Mouse (Mus musculus) layer of hippocampus, adult 9-11 months (tissue): ENCODE results near the gene Zc3hc1.

ENCODE experiments used
- DNase-seq: peaks from one replicate; pipeline ENCODE4 v3.0.0; 2022

Zc3hc1 gene

DNA sequence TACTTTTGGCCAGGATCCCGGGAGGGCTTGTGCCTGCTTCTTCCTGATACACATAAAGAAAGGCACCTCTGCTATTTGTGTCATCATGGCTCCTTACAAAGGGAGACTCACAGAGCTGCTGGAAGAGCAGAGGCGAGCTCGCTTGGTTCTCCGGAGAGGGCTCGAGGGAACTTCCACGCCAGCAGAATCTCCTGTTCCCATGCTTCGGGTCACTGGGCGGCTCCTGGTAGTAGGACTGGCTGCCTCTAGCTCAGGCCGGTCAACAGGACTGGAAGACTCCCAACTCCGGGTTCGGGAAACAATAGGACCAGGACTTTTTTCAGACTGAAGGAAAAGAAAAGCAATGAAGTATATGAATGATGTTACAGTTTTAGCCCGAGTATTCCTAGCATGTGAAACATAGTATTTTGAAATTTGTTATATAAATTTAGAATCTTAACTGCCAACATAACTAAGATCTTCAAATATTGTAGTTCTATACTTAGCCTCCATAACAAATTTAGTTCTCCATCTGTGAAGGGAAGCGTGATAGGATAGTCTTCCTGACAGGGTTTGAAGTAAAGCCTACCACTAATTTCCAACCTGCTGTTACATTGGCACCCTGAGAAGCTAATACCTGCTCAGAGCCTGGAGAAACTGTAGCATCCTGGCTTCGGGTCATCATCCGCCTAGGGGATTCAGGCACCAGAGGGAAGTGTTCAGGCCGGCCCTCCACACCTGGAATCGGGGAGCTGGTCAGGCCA, 18.0 kb downstream of the Zc3hc1 start:
- DNase-seq: no peak

DNA sequence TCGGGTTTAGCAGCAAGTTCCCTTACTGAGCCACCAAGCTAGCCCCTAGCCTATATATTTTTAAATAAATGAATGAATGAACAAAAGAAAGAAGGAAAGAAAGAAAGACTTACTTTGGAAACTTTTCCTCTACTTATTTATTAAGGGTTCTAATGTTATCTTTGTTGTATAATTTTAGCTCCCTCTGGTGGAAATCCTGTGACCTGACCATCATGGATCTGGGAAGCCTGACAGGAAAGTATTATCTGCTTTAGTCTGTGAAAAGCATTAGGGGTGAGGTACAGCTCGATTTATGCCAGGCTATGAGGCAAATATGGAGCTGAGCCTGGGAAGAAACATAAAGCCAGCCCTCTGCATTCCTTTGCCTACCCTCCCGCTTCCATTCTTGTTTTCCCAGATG, 21.5 kb downstream of the Zc3hc1 start:
- DNase-seq: no peak

DNA sequence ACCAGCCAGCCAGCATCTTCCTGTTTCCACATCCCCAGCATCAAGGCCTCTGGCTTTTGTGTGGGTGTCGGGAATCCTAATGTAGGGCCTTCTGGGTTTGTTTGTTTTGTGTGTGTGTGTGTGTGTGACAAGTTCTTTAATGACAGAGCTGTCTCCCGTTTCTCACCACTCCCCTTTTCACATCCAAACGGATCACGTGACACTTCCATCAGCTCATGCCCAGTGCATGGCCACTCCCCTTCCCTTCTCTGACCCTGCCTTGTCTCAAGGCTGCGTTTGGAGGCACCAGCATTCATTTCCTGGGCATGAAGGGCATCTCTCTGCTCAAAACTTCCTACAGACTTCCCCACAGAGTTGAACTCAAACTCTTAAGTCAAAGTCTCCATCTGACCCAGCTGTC, 27.0 kb downstream of the Zc3hc1 start:
- DNase-seq: no peak

DNA sequence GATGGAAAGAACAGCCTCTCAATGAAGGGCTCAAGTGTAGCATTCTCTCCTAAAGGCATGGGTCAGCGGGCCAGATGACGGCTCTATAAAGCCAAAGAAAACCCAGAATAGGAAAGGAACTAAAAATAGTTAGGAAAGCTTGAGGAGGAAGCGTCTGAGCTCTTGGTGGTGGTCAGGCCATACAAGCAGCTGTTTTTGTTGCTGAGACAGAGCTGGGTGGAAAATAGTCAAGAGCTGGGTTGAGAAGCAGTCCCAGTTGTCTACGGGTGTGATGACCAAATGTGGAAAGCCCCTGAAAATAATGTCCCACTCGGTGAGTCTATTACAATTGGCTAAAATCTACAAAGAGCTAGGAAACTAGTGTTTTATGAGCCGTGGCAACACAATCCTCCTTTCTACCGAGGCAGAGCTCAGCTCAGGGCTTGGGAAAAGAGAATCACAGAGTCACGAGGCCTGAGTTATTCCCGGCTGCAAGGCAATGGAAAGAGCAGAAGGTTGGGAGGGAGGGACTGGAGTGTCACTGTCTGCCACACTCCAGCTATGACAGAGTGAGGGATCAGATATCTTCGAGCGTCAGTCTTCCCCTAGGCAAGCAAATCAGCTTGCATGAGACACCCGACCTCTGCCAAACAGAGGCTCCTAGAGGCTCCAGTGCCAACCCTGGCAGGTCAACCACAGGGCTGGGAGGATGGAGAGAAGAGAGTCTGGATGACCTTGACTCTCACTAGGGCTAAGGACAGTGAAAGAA, 30.9 kb downstream of the Zc3hc1 start:
- DNase-seq: peak; percentile 27

DNA sequence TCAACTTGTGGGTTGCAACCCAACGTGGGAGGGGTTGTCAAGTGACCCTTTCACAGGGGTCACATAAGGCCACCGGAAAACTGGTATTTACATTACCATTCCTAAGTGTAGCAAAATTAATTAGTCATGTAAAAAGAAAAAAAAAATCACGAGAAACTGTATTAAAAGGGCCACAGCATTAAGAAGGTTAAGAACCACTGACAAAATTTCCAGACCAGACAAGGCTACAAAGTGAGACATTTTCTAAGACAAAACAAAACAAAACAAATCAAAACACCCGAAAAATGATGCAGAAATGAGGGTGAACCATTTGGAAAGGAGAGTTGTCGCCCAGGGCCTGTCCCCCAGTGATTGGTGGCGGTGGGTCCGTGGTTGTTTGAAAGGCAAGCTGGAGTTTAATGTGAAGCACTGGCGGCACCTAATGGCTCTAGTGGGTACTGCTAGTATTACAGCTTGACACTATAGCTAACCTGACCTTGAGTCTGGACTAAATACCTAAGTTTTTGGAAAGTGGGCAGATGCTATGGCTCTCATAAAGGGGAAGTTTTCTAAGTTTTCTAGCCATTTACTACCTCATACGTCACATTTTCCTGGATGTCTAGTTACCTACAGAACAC, 33.2 kb downstream of the Zc3hc1 start:
- DNase-seq: peak; percentile 77

DNA sequence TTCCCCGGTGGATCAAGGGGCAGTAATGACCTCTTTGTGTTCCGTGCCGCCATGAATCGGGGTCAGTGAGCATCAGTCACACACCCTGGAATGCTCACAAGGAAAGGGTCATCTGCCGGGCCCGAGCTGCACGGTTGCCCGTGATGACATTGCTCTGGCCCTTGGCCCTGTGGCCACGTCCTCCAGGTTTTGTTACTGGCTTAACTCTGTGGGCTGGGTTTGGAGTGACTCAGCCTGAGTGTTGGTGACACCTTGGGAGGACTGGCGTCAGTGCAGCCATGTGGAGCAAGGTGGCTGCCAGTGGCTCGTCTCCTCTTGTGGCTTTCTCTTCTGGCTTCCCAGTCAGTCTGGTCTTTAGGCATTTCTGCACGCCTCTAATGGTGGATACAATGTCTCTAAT, 34.1 kb downstream of the Zc3hc1 start:
- DNase-seq: no peak

DNA sequence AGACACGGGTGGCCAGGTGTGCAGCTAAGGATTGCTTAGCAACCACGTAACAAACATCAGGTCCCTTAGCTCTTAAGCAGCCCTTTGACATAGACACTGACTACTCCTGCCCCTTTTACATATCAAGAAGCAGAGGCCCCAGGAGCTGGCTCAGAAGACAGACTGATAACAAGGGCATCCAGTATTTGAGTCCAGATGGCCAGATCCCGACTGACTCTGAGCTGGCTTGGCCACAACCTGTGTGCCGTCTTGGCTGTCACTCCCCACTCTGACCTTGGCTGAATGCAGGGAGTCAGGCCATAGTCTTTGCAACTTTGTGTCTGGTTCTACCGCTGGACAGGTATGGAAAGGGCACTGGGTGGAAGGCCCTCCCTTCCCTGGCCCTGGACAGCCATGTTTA, 34.7 kb downstream of the Zc3hc1 start:
- DNase-seq: no peak

DNA sequence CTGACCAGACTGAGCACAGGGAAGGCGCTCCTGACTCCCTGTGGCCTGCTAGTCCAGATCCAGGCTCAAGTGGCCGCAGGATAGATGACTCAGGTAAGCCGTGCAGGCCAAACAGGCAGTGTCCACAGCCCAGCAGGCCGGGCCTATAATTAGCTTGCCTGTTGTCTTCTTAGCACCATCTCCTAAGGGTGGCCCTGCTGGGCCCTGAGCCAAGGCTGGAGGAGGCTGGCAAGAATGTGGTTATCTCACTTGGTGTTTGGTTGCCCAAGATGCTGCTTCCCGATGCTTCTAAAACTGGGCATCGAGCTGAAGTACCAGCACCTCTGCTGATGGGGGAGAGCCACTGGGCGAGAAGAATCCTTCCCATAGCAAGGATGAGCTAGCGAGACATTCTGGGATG, 35.1 kb downstream of the Zc3hc1 start:
- peak; percentile 57 for DNase-seq

DNA sequence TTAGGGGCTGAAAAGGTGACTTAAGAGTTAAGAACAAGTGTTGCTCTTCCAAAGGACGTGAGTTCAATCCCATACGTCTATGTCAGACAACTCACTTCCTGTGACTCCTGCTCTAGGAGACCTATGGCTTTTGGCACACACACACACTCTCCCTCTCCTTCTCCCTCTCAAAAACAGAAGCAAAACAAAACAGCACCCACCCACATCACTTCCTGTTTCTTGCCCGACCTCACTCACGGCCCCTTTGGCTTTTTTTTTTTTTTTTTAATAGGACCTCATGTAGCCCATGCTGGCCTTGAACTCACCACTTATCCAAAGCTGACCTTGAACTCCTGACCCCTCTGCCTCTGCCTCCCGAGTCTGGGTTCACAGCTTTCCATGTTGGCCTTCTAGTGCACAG, 36.1 kb downstream of the Zc3hc1 start:
- no peak for DNase-seq

DNA sequence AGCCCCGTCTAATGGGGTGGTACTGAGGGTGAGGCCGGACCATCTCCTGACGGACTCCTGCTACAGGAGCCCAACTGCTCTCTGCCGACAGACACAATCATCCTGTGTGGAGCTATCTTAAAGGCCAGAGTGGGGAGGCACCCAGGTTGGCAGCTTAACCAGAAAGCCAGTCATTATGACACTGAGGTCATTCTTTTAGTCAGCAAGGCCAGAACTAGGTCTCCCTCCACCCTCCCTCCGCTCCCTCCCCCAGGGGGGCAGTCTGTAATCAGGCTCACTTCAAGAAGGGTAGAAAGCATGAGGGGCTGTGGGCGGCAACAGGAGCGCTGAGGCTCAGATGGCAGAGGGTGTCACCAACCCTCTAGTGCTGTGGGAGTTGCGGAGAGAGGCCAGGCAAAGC, 37.2 kb downstream of the Zc3hc1 start:
- no peak for DNase-seq

DNA sequence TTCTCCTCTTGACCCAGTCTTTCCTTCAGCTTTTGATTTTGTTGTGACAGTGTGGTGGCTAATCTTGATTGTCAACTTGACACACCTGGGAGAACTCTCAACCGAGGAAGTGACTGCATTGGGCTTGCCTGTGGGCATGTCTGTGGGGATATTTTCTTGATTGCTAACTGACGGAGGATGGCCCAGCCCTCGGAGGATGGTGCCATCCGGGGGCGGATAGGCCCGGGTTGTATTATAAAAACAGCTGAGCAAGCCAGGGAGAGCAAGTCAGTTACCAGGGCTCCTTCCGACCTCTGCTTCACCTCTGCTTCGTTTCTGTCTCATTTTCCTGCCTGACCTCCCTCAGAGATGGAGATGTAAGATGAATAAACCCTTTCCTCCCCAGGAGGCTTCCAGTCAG, 38.1 kb downstream of the Zc3hc1 start:
- no peak for DNase-seq

DNA sequence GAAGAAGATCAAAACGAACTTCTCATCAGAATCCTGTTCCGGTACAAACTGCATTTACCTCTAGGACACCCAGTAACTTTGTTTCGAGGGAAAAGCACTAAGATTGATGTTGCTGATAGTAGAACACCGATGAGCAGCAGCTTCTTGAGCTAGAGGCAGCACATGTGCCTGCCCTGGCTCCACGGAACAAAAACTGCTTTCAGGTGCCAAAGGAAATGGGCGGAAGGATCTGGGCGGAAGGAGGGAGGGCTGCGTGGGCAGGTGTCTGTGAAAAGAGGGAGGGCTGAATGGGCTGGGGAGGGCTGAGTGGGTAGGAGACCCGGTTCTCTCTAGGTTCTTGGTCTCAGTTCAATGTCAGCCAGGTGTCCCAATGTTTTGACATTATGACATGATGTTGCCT, 39.5 kb downstream of the Zc3hc1 start:
- DNase-seq: no peak

DNA sequence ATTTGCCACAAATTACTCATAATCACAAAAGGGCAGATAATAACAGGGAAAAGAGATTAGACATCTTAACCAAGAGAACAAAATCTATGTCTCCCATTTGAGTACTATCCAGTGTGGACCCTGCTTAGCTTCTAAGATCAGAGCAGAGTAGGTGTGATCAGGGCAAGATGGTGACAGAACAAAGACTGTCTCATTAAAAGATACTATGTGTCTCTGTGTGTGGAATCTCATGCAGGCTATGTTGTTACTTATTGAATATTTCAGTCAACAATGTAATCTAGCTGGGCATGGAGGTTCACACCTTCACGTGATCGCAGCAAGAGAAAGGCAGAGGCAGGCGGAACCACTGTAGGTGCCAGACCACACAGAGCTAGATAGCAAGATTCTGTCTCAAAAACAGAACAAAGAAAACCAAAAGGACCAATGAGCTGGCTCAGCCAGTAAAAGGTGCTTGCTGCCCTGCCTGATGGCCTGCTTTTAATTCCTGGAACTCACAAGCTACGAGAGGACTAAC, 43.5 kb downstream of the Zc3hc1 start:
- no peak for DNase-seq

DNA sequence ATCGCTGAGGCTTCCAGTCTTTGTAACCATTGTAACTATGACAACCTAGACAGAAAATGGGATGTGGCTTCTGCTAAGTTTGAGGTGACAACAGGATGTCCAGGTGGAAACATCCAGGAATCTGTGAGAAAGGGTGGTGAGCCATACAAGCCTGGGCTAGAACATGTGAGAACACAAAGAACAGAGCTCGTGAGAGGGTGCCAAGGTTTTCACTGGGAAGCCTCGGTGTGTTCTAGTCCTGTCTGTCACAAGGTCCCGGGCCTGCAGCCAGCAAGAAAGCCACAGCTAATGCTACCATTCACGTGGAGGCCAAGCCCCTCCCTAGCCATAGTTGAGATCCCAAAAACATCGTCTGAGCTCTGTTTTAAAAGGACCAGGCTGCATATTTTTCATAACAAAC, 44.1 kb downstream of the Zc3hc1 start:
- no peak for DNase-seq

DNA sequence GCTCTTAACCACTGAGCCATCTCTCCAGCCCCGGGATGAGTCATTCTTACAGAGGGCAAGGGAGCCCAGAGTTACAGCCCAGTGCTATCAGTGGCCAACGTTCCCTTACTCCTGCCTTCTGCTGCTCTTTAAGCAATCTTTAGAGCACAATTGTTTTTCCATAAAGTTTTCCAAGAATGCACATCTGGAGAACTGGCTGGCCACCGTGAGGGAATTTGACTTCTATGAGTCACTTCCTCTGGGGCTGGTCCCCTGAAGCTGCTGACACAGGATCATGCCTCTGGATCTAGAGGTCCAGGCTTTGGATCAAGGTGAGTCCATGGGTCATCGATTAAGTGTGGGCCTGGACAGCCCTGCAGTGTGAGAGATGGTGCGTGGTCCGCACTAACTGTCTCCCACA, 46.8 kb downstream of the Zc3hc1 start:
- DNase-seq: no peak

DNA sequence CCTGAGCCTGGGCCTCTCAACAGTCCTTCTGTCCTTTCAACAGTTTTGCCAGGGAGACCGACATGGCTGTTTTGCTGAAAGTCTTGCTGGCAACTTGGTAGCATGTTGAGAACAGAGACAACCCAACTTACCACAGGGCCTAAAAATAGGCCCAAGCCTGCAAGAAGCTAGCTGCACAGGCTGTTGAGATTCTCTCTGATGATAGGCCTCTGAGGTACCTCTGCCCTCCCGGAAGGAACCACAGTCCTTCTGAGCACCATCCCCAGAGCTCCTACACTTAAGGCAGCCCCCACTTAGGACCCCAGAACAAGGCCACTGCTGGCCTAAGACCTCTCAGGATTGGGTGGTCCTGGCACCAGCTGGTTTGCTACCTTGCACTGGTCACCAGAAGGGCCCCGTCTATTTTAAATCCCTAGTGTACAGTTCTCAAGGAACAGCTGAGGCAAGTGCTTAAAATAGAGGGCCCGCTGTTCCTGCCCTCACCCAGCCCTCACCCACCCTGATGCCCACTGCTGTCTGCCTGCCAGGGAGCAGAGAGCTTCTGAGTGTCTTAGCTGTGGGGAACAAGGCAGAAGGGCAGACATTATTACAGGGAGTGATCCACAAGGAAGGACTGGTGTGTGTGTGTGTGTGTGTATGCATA, 50.5 kb downstream of the Zc3hc1 start:
- no peak for DNase-seq

DNA sequence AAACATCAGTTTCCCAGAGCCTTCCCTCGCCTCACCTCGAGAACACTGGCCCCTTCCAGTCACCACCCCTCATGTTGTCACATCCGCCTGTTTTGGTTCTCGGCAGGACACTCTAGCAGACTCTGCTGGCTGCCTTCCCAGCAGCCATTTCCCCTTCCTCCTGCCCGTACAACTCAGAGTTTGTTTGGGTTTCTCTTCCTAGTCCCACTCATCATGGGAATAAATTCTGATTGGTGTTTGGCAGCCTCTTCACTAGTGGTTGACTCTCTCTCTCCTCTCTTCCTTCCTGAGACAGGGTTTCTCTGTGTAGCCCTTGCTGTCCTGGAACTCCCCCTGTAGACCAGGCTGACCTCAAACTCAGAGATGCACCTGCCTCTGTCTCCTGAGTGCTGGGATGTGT, 53.9 kb downstream of the Zc3hc1 start:
- peak; percentile 79 for DNase-seq

DNA sequence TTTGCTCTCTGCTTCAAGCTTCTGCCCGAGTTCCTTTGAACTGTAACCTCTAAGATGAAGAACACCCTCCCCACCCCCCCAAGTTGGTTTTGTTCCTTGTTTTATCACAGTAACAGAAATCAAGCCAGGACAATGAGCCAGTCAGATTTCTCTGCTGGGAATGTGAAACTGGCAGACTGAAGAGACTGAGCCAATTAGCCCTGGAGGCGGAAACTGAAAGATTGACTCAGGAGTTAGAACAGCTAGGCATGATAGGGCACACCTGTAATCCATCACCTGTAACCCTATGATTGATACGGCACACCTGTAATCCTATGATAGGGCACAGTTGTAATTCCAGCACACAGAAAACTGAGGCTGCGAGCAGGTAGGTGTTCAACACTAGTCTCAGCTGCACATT, 58.6 kb downstream of the Zc3hc1 start:
- DNase-seq: no peak

DNA sequence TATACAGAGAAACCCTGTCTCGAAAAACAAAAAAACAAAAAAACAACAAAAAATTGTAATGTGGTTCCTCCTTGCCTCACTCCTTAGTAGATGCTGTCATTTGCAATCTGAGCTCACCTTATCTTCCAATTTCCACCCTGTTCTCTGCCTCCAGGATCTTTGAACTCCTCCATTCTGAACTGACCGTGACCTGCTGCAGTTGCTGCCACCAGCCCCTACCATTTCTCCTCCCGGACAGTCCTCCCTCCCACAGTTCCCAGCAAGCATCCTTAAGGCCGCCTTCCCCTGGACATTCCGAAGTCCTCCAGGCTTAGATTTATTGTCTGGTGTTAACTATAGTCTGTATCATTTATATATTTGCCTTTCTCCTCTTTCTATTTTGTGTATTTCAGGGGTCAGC, 60.1 kb downstream of the Zc3hc1 start:
- DNase-seq: no peak

DNA sequence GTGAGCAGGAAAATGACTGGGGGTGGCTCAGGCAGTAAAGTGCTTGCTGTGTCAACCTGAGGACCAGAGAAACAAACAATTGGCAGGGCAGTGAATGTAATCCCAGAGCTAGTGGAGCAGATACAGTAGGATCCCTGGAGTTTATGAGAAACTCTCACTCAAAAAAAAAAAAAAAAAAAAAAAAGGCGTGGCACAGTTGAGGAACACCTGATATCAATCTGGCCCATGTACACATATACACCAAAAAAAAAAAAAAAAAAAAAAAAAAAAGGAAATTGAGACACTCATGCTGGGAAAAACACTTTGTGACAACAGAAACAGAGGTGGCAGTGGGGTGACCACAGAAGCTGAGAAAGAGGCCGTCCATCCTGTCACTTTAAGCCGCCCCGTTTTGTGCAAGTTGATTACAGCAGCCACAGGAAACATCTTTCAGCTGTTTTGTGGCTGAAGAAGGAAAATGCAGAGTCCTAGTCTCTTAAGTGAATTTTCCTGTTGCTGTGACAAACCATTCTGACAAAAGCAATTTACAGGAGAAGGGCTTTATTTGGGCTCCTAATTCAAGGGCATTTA, 64.8 kb downstream of the Zc3hc1 start:
- no peak for DNase-seq

DNA sequence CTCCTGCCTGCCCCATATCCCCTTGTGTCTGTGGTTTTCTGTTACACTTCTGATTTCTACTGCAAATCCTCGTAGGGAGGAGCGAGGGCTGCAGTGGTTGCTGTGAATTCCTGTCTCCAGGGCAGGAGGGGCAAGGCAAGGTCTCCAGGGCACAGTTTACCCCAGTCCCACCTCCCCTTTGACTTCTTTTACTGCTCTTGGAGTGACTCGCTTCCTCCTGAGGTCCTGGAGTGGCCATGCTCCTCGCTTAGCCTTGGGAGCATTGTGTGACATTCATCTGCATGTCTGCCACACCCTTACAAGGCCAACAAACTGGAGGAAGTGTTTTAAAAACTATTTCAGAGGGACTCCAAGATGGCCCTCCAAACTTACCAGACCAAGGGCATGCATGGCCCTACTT, 69.8 kb downstream of the Zc3hc1 start:
- no peak for DNase-seq

DNA sequence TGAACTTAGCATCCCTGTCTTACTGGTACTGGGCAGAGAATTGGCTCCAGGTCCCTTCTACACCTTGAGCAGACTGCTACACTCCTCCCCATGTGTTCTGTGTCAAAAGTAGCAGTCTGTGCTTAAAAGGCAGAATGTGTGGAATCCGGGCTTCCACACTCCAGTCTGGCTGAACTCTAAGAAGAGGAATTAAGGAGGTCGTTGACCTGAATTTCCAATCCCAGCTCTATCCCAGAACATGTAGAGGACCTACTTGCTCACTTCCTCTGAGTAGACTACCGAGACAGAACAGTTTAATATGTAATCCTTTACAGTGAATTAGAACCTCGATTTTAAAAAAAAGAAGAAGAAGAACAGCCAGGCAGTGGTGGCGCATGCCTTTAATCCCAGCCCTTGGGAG, 71.6 kb downstream of the Zc3hc1 start:
- no peak for DNase-seq
